Mouse (Mus musculus) spleen, postnatal 14 days (tissue): ENCODE results near the gene Chtop.

Experiments used
- DNase-seq, 2 experiments: peaks; one replicate each; pipeline ENCODE4 v3.0.0; 2021 to 2022; ENCODE audit warnings: low spot score in 2 of 2

Chtop gene

DNA sequence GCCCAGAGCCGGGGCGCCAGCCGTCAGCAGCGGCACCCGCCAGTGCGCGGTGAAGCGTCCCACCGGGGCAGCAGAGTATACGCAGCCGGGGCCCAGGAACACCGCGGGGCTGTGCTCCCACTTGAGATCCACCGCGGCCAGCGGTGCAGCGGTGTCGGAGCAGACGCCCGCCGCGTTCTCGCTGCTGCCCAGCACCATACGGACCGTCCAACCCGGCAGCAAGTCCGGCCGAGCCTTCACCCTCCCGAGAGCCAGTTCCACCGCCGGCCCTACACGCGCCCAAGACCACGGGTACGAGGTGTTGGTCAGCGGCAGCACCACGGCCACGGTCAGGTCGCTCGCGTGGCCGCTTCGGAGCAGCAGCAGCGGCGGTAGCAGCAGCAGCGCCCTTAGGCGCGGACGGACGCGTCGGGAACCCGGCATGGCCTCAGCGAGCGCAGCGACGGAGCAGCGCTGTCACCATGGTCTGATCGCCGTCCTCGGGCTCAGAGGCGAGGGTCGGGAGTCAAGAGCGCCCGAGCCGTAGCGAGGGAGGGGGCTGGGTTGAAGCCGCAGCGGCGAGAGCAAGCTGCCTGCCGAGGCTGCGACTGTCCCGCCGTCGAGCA, 44.1 kb downstream of the Chtop start:
- no peak for DNase-seq

DNA sequence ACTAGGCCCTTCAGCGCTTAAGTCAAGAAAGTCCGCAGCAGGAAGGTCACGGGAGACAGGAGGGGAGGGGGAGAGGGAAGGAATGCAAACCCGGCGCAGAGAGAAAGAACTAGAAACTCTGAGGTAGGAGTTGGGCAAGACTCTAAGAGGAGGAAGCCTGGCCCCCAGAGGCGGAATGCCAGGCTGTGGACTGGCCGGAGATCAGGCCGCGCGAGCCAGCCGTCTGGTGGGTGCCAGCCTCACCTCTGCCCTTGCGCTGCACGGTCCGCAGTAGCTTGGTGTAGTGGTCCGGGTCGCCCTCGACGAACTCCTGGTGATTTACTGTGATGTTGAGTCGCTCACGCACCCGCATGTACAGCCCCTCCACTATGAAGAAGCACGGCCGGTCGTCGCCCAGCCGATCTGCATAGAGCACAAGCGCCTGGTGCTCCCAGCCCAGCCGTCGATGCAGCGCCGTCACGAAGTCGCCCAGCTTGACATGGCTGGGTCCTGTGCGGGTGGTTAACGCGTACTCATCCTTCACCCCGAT, 44.7 kb downstream of the Chtop start:
- DNase-seq, result no peak

DNA sequence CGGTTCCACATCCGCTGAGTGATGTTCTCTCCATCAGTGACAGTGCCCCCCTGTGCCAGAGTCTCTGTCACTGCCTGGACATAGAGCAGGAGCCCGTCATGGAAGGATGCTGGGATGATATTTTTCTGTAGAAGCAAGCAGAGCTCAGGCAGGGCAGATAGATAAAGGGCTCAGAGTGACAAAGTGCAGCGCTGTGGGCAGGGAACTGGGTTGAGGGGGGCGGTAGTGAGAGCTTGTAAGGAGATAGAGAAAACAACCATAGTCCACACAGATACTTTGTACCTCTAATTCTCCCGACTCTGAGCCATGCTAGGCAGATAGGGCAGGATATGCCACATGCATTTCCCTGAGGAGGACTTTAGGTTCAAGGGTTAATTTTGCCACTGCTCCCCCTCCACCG, 46.7 kb downstream of the Chtop start:
- no peak for DNase-seq

DNA sequence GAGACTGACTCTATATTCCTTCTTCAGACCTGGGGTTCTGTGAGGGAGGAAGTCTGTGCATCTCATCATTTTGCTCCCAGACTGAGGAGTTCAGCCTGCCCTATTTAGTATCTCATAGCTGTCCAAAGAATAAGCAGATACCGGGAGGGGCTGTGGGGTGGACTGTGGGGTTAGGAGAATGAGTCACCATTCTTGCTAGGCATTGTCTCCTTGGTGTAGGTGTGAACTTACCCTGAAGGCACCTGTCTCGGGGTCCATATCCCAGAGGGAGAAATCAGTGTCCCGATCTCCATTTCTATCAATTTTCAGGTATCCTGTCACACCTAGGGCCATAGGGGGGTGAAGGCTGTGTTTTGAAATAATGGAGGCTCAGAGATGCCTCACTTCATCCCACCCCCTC, 47.4 kb downstream of the Chtop start:
- no peak for DNase-seq

DNA sequence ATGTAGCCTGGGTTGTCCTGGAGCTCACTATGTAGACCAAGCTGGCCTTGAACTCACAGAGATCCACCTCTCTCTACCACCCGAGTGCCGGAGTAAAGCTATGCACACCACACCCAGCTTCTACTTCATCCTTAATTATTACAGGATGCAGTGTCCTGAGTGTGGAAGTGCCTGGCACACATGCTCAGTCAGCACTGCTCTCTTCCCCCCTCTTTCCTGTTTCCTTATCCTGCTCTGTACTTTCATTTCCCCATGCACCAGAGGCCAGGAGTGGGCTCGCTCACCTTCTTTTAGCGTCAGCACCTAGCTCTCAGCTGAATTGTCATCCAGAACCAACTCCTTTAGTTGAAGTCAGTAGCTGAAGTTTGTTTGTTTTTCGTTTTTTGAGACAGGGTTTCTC, 49.0 kb downstream of the Chtop start:
- DNase-seq, result no peak

DNA sequence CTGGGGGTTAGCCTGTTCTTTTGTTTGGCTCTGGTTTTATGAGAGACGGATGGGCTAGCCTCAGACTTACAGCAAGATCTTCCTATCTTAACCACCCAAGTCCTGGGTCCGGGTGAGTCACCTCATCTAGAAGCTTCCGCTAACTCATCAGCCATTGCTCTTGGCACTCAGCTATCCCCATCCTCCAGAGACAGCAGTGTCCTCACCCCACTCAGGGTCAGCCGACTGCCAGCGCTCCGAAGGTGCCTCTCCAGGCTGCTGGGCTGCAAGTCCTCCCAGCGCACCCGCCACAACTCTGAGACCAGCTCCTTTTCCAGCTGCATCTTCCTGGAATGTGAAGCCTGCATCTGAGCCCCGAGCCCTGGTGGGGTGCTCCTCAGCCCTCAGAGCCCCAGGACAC, 49.6 kb downstream of the Chtop start:
- DNase-seq, result no peak

DNA sequence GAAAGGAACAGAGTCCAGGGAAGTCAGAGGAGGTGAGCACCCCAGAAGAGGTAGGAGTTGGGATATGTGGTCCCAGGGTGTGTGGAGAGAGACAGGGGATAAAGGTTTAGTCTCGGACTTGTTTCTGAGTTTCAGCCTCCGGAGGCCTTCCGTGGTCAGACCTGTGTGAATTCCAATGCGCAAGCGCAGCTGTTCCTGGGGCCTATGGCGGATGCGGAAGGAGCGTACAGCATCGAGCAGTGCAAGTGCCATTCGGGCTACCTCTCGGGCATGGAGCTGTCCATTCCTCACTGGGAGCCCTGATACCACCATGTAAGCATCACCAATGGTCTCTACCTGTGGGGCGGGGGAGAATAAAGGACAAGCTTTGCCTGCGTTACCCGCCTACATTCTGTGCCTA, 54.4 kb downstream of the Chtop start:
- DNase-seq, result no peak

DNA sequence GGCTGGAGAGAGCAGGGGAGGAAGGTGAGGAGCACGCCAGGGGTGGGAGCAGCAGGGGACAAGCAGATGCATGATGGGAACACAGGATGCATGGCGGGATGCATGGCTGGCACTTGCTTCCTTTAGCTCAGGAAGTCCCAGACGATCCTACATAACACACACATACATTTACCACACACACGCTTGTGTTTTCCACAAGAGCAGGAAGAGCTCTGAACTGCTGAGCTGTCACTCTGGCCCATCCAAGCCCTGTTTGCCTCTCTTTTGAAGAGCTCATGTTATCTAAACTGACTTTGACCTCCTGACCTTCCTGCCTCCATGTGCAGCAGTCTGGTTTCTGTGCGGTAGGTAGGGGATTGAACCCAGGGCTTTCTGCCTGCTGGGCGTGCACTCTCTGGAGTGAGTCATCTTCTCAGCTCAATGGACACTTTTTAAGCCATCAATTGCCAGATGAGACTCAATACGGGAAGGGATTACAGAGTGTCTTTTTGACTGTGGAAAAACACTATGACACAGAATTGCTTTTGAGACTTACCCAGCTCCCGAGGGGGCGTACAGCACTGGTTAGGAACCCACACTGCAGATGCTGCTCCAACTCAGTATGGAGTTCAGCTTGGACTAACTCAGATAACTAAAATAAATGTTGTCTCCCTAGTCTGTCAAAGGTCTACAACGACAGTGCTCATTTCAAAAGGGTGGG, 57.8 kb downstream of the Chtop start:
- no peak for DNase-seq

DNA sequence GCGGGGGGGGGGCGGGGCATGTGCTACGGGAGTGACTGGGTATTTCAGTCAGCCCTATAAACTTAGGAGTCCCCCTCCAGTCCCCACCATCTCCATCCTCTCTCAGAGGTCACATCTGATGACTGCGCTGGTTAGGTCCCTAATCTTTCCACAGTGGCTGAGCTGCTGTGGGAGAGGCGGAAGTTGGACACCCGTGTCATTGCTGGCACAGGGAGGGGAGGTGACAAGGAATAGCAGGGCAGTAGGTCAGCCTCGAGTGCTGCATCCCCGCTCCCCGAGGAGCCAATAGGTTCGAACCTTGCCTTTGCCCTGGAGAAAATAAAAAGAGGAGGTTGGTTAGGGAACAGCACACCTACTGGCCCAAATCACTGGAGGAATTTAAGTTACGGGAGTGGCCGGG, 58.4 kb downstream of the Chtop start:
- no peak for DNase-seq
